Mouse (Mus musculus): ENCODE data around the gene Tns4.

The Tns4 gene

GRCm38 (mm10) chr11:99089077-99089601, at the start of gene Tns4:
Gene Tns4, minus strand, starts transcription at chr11:99089306.
- no peak for DNase-seq (ENCODE audit: low read depth, low spot score)

- no peak for DNase-seq (ENCODE audit: low read depth, low spot score)
These were observed 48.3 kb upstream of the Tns4 start for GRCm38 (mm10) chr11:99137385-99137784.

GRCm38 (mm10) chr11:99136961-99137360, 47.9 kb upstream of the Tns4 start:
- no peak for DNase-seq (ENCODE audit: low read depth, low spot score)

- DNase-seq (ENCODE audit: low read depth, low spot score) = no peak
These were observed 47.3 kb upstream of the Tns4 start for GRCm38 (mm10) chr11:99136361-99136760.

GRCm38 (mm10) chr11:99135047-99135440, 45.9 kb upstream of the Tns4 start:
- DNase-seq (ENCODE audit: low read depth, low spot score) = no peak

GRCm38 (mm10) chr11:99134266-99135046, 45.4 kb upstream of the Tns4 start:
- DNase-seq (ENCODE audit: low read depth, low spot score) = no peak

- DNase-seq (ENCODE audit: low read depth, low spot score) = no peak
These were observed 44.3 kb upstream of the Tns4 start for GRCm38 (mm10) chr11:99133285-99133897.

GRCm38 (mm10) chr11:99132091-99132730, 43.1 kb upstream of the Tns4 start:
- DNase-seq (ENCODE audit: low read depth, low spot score) = no peak

GRCm38 (mm10) chr11:99131463-99131840, 42.3 kb upstream of the Tns4 start:
- DNase-seq (ENCODE audit: low read depth, low spot score) = no peak

GRCm38 (mm10) chr11:99130736-99131462, 41.8 kb upstream of the Tns4 start:
- DNase-seq (ENCODE audit: low read depth, low spot score) = no peak

- DNase-seq (ENCODE audit: low read depth, low spot score) = no peak
These were observed 40.2 kb upstream of the Tns4 start for GRCm38 (mm10) chr11:99129287-99129686.

GRCm38 (mm10) chr11:99127785-99128682, 38.9 kb upstream of the Tns4 start:
- DNase-seq (ENCODE audit: low read depth, low spot score) = no peak

- no peak for DNase-seq (ENCODE audit: low read depth, low spot score)
These were observed 37.6 kb upstream of the Tns4 start for GRCm38 (mm10) chr11:99126482-99127253.

- DNase-seq (ENCODE audit: low read depth, low spot score) = no peak
These were observed 35.5 kb upstream of the Tns4 start for GRCm38 (mm10) chr11:99124635-99125029.

GRCm38 (mm10) chr11:99123977-99124634, 35.0 kb upstream of the Tns4 start:
- no peak for DNase-seq (ENCODE audit: low read depth, low spot score)

- no peak for DNase-seq (ENCODE audit: low read depth, low spot score)
These were observed 33.6 kb upstream of the Tns4 start for GRCm38 (mm10) chr11:99122703-99123102.

GRCm38 (mm10) chr11:99121218-99121631, 32.1 kb upstream of the Tns4 start:
- no peak for DNase-seq (ENCODE audit: low read depth, low spot score)

GRCm38 (mm10) chr11:99120524-99121217, 31.6 kb upstream of the Tns4 start:
- DNase-seq (ENCODE audit: low read depth, low spot score) = no peak

- DNase-seq (ENCODE audit: low read depth, low spot score) = no peak
These were observed 29.9 kb upstream of the Tns4 start for GRCm38 (mm10) chr11:99118963-99119362.
